Mouse (Mus musculus) ES-Bruce4 (cell line): ENCODE data around the gene Cobll1.

ENCODE experiments used
- CTCF ChIP-seq: IDR thresholded peaks from one replicate; pipeline ENCODE4 v1.8.1; 2011; ENCODE audit warnings: low read depth, low read length
- EP300 ChIP-seq: IDR thresholded peaks from 2 replicates; pipeline ENCODE4 v1.6.1; 2011; ENCODE audit warnings: low read depth, low read length; ENCODE audit not compliant: insufficient read depth
- POLR2A ChIP-seq: IDR thresholded peaks from one replicate; pipeline ENCODE4 v1.8.1; 2011; ENCODE audit warnings: low read length; ENCODE audit not compliant: insufficient read depth

DNA sequence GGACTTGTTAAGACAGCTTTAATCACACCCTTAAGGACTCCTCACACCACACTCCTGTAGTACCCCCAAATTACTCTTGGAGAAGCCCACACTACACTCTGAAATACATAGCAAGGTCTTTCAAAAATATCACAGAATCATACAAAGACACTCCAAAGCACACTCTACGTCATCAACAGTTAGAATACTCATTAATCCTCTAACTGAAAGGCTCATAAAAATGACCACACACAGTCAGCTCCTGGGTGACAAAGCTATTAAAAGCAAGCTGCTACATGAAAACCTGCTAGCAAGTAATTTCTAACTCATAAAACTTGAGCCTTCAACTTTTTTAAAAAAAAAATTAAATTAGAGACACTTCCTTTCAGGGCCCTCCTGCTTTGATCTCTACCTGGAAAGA, 91.8 kb downstream of the Cobll1 start:
- TF ChIP-seq POLR2A (no peak), CTCF (no peak), EP300 (no peak)
